Mouse (Mus musculus): ENCODE data around the gene Hfm1. TPM values are rescaled to one million over a fixed set of nuclear protein-coding genes. Genes with fewer than 3 reads are reported as not detected.

Gene Hfm1
- polyA plus RNA-seq (2012), result not detected in 2 replicates

DNA sequence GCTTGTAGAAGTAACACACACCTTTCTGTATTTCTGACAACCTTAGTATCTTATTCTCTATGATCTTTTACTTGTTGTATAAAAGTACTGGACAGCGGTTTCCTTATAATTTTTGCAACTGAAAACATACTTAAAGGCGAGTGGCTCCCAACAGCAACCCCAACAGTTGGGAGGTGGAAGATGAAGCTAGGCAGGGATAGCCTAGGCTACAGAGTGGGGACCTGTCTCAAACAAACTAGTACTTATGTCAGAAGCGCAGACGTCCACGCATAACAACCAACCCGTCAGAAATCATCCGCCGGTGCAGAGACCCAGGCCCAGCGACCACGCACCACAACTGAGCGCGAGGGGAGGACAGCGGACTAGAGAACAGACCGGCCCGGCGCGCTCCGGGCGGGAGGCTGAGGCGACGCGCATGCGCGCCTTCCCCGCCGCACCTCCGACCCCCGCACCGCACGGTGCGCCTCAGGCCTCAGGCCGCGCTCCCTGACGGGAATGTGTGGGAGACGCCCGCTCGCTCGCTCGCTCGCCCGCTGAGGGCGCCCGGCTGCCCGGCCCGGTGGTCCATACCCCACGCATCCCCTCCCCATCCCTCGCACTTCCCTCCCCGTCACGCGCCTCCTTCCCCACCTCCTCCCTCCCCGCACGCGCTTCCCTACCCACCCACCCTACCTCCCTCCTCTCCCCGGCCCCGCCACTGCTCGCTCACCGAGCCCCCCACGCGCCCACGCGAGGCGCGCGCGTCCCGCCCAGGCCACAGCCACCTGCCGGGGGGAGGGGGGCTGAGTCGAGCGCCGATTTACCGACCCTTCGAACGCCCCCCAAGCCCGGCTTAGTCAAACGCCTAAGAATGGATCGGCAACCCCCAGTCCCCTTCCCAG, at the start of gene Hfm1:
Hfm1 (minus strand) TSS at position 834 of the 881 bp plus-strand sequence.
- peaks cover 24% of the 10 kb centered on the region for H3K4me1 ChIP-seq (ENCODE audit: control insufficient read depth)
- H3K4me3 ChIP-seq (replicated peaks), result peak within 1 kb of the TSS; percentile 70
- H3K9me3 ChIP-seq (ENCODE audit: control insufficient read depth, low read length), result no peaks in the 10 kb centered on the region
- no peaks in the 10 kb centered on the region for H3K36me3 ChIP-seq (ENCODE audit: control insufficient read depth)
- no peak for TF ChIP-seq GATA1 (IDR thresholded peaks at IDR 0.05; ENCODE audit: low read length)
- TF ChIP-seq TAL1 (IDR thresholded peaks at IDR 0.05; ENCODE audit: low read length), result no peak
- no peaks in the 10 kb centered on the region for H3K27me3 ChIP-seq (ENCODE audit: control insufficient read depth)

DNA sequence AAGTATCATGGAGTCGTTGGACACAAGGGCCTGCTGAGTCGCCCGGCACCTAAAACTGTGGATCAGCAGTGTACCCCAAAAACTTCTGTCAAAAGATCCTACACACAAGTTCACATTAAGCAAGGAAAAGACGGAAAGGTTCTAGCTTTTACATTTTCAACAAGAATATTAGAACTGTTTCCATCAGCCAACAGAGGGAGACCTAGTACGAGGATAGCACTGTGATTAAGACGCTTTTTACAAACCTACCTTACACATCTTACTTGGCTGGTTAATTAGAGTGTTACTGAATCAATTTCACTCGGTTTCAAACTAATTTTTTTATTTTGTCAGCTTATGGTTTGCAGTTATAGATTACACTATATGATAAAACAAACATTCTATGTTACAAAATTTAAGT, 47.8 kb upstream of the Hfm1 start:
- no peaks in the 10 kb centered on the region for H3K4me1 ChIP-seq (ENCODE audit: control insufficient read depth)
- TF ChIP-seq TAL1 (IDR thresholded peaks at IDR 0.05; ENCODE audit: low read length), result no peak
- TF ChIP-seq GATA1 (IDR thresholded peaks at IDR 0.05; ENCODE audit: low read length), result no peak
- no peaks in the 10 kb centered on the region for H3K9me3 ChIP-seq (ENCODE audit: control insufficient read depth, low read length)
- peaks cover 99% of the 10 kb centered on the region for H3K36me3 ChIP-seq (ENCODE audit: control insufficient read depth)
- H3K4me3 ChIP-seq (replicated peaks), result no peak overlapping the region
- no peaks in the 10 kb centered on the region for H3K27me3 ChIP-seq (ENCODE audit: control insufficient read depth)

DNA sequence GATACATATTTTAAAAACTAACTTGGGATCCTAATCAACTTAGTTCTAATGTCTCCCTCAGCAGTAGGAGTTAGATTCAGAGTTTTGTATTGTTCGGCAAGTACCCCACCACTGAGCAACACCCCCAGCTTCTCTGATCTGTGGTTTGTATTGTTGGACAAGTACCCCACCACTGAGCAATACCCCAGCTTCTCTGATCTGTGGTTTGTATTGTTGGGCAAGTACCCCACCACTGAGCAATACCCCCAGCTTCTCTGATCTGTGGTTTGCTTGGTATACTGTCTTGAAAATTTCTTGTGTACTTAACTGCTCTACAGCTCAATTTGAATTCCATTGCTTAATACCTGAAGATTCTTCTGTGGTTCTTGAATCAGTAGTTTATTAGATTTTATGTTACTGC, 41.5 kb upstream of the Hfm1 start:
- no peaks in the 10 kb centered on the region for H3K27me3 ChIP-seq (ENCODE audit: control insufficient read depth)
- no peak for TF ChIP-seq TAL1 (IDR thresholded peaks at IDR 0.05; ENCODE audit: low read length)
- TF ChIP-seq GATA1 (IDR thresholded peaks at IDR 0.05; ENCODE audit: low read length), result no peak
- H3K36me3 ChIP-seq (ENCODE audit: control insufficient read depth), result peaks cover 73% of the 10 kb centered on the region
- H3K4me1 ChIP-seq (ENCODE audit: control insufficient read depth), result peaks cover 28% of the 10 kb centered on the region
- no peaks in the 10 kb centered on the region for H3K9me3 ChIP-seq (ENCODE audit: control insufficient read depth, low read length)
- no peak overlapping the region for H3K4me3 ChIP-seq (replicated peaks)

DNA sequence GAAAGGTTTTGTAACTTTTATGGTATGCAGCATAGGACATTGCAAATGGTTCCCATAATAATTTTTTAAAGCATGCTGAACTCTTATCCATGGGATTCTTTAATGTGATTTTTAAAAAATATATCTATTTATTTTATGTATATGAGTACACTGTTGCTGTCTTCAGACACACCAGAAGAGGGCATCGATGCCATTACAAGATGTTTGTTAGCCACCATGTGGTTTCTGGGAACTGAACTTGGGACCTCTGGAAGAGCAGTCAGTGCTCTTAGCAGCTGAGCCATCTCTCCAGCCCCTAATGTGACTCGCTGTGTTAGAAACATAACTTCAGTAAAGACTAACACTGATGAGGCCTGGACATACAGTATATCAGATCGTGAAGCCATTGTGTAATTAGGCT, 40.3 kb upstream of the Hfm1 start:
- H3K27me3 ChIP-seq (ENCODE audit: control insufficient read depth), result no peaks in the 10 kb centered on the region
- H3K36me3 ChIP-seq (ENCODE audit: control insufficient read depth), result peaks cover 62% of the 10 kb centered on the region
- H3K9me3 ChIP-seq (ENCODE audit: control insufficient read depth, low read length), result no peaks in the 10 kb centered on the region
- TF ChIP-seq GATA1 (IDR thresholded peaks at IDR 0.05; ENCODE audit: low read length), result no peak
- TF ChIP-seq TAL1 (IDR thresholded peaks at IDR 0.05; ENCODE audit: low read length), result no peak
- no peak overlapping the region for H3K4me3 ChIP-seq (replicated peaks)
- H3K4me1 ChIP-seq (ENCODE audit: control insufficient read depth), result peaks cover 28% of the 10 kb centered on the region

GRCm38 (mm10) chr5:106964513-106965014, 38.4 kb upstream of the Hfm1 start:
- peaks cover 29% of the 10 kb centered on the region for H3K4me1 ChIP-seq (ENCODE audit: control insufficient read depth)
- peak overlapping the region; percentile 99 for H3K4me3 ChIP-seq (replicated peaks)
- H3K27me3 ChIP-seq (ENCODE audit: control insufficient read depth), result no peaks in the 10 kb centered on the region
- peaks cover 43% of the 10 kb centered on the region for H3K36me3 ChIP-seq (ENCODE audit: control insufficient read depth)
- no peak for TF ChIP-seq GATA1 (IDR thresholded peaks at IDR 0.05; ENCODE audit: low read length)
- no peak for TF ChIP-seq TAL1 (IDR thresholded peaks at IDR 0.05; ENCODE audit: low read length)
- H3K9me3 ChIP-seq (ENCODE audit: control insufficient read depth, low read length), result no peaks in the 10 kb centered on the region; the same call in 1 of the 2 replicates

DNA sequence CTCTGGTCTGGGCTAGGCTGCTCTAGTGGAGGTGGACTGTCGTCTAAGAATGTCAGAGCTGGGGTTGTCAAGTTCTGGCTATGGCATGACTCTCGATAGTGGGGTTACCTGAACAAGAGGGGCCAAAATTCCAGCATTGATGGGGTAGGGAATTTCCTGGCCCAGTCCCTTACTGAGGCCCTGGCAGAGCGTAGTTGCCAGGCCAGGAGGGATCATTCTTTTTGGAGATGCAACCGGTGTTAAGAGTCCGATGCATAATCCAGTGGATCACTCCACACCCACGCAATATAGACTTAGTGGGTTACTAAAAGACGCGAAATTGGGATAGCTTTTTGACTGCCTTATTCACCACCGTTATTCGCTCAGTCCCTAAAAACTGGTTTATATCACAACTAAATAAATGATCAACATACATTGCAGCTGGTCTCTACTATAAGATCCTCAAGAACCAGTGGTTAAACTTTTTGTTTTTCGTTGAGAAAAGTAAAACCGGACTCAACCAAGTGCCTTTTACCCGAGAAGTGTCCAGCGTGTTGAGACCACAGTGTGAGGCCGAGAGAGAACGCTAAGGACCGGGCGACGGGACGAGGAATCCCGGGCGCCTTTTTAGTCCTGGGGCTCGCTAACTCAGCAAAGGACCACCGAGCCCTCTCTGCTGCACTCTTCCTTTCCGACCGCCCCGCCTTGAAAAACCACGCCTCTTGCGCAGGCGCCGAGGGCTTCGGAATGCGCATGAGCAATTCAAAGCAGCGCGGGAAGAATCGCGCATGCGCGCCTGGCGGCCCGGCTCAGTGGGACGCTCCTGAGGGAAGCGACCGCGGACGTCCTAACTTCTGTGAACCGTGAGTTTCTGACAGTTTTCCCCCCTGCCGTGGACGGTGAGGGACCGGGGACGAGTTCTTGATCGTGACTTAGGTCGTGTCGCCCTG, 37.7 kb upstream of the Hfm1 start, which contains the start of gene Cdc7:
Cdc7 (plus strand) TSS at position 739 of the 929 bp plus-strand sequence.
- Histone ChIP-seq H3K27me3 (ENCODE audit: control insufficient read depth) (no peaks in the 10 kb centered on the region), H3K4me3 (replicated peaks) (peak within 1 kb of the TSS; percentile 99), H3K4me1 (ENCODE audit: control insufficient read depth) (peaks cover 32% of the 10 kb centered on the region), H3K9me3 (ENCODE audit: control insufficient read depth, low read length) (no peaks in the 10 kb centered on the region; the same call in 1 of the 2 replicates), H3K36me3 (ENCODE audit: control insufficient read depth) (peaks cover 36% of the 10 kb centered on the region)
- TF ChIP-seq TAL1 (IDR thresholded peaks at IDR 0.05; ENCODE audit: low read length) (no peak), GATA1 (IDR thresholded peaks at IDR 0.05; ENCODE audit: low read length) (no peak)

DNA sequence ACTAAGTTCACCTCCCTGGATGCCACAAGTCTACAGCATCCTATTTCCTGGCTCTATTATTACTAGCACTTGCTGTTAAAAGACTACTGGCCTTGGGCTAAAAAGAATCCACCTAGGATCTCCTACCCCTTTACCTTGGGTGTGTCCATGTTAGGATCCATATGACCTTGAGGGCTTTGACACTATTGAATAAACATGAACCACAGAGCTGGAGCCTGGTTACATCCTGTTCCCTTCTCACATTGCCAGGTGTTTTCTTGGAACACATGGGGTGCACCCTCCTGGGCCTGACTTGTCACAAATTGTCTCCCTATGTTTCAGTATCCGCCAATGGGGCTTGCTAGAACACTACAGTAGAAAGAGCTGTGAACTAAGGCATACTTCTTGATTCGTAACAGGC, 34.3 kb upstream of the Hfm1 start:
- no peaks in the 10 kb centered on the region for H3K27me3 ChIP-seq (ENCODE audit: control insufficient read depth)
- H3K9me3 ChIP-seq (ENCODE audit: control insufficient read depth, low read length), result no peaks in the 10 kb centered on the region; the same call in 1 of the 2 replicates
- H3K4me1 ChIP-seq (ENCODE audit: control insufficient read depth), result peaks cover 21% of the 10 kb centered on the region
- peaks cover 2% of the 10 kb centered on the region for H3K36me3 ChIP-seq (ENCODE audit: control insufficient read depth)
- no peak overlapping the region for H3K4me3 ChIP-seq (replicated peaks)
- TF ChIP-seq GATA1 (IDR thresholded peaks at IDR 0.05; ENCODE audit: low read length), result no peak
- no peak for TF ChIP-seq TAL1 (IDR thresholded peaks at IDR 0.05; ENCODE audit: low read length)

- TF ChIP-seq TAL1 (IDR thresholded peaks at IDR 0.05; ENCODE audit: low read length), result no peak
- TF ChIP-seq GATA1 (IDR thresholded peaks at IDR 0.05; ENCODE audit: low read length), result no peak
- no peaks in the 10 kb centered on the region for H3K36me3 ChIP-seq (ENCODE audit: control insufficient read depth)
- no peak overlapping the region for H3K4me3 ChIP-seq (replicated peaks)
- no peaks in the 10 kb centered on the region for H3K27me3 ChIP-seq (ENCODE audit: control insufficient read depth)
- no peaks in the 10 kb centered on the region; the same call in 1 of the 2 replicates for H3K9me3 ChIP-seq (ENCODE audit: control insufficient read depth, low read length)
- peaks cover 14% of the 10 kb centered on the region for H3K4me1 ChIP-seq (ENCODE audit: control insufficient read depth)
Measured at GRCm38 (mm10) chr5:106959031-106959430, 32.9 kb upstream of the Hfm1 start.

All from erythroblast, embryonic 14.5 days (primary cell).